Mouse (Mus musculus) T-helper 1 cell (primary cell): ENCODE data around the gene Atxn7l1.
"Not testable (repeated sequence)": the region's sequence is repeated elsewhere in the genome, so short reads cannot be mapped to it uniquely, and the experiment has no call there.

ENCODE experiments used
- in situ Hi-C: fragments of 300-600 bp; cut with MboI, MseI; formaldehyde crosslinking; loops from one replicate; pipeline ENCODE4 v1.15.1; 2025; ENCODE audit warnings: high pct_unique_total_duplicates

The Atxn7l1 gene

DNA sequence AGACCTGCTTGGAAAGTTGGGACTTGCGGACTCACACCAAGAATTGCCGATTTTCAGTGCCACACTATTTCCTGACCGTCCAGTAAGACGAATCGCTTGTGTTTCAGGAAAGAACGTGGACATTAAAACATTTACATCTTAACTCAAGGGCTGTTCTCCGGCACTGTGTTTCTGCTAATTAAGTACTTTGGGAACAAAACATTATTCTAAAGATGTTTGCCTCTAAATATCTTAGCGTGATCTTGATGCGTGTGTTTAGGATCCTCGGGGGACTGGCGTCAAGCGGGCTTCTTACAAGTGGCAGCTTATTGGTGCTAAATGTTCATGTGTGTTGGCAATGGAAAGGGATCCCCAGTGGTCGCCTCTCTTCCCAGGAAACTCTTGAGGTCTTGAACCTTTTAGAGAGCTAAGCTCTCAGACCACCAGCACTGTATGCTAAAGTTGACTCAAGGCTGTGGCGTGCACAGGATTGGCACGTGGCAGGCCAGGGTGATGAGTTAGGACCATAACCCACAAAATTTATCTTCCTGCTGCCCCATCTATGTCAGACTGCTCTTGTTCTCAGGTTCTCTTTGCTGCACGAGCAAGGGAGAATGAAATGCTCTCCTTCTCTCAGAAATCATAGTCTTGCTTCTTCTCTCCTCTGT is 2.2 kb downstream of the Atxn7l1 start:
- in situ Hi-C loops: no loop called here

DNA sequence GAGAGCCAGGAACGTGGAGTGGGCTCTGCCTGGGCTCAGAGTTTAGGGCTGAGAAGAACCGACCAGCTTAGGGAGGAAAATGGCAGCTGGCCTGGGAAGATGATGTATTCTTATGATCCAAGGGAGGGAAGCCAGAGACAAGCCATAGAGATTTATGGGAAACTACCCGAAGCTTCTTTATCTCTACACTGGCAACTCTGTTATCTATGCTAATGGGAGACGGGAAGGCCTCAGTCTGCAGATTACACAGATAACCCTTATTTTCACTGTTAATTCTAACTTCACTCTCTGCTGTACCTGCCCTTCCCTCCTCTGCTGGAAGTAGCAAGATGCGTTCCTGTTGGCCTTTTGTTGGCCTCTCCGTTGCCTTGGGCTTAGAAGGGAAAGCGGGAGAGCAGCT is 5.6 kb downstream of the Atxn7l1 start:
- in situ Hi-C loops: no loop called here

DNA sequence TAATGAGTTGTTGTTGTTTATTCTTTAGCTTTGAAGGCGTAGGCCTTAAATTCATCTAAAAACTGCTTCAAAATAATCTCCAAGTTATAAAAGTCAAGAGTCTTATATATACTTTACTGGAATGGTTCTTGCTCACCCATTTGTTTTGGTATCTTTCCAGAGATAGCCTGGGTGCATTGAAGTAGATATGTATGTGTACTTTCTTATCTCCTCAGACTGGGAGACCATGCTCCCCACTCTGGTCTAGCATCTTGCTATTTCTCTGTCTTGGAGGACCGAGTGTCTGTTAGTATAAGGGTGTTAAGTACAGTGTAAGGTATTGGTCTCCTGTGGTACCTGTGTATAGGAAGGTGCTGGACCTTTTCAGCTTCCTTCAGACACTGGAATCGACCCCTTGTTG is 6.4 kb downstream of the Atxn7l1 start:
- in situ Hi-C loops: no loop called here

DNA sequence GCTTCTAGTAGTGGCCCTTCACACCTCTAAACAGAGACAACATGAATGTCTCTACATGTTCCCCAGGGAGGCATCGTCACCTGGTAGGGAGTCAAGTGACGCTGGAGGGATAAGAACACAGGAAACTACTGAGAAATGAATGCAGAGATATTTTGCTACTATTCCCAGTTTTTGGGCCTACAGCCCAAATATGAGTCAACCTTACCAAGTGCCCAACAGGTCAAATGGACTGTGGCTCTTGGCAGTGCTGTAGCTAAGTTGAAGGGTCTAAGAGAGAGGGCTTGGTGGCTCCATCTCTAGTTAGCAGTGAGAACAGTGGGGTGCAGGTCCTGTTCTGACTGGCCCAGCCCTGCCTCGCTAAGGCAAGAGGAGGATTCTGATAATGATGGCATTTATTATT is 7.2 kb downstream of the Atxn7l1 start:
- in situ Hi-C loops: no loop called here

DNA sequence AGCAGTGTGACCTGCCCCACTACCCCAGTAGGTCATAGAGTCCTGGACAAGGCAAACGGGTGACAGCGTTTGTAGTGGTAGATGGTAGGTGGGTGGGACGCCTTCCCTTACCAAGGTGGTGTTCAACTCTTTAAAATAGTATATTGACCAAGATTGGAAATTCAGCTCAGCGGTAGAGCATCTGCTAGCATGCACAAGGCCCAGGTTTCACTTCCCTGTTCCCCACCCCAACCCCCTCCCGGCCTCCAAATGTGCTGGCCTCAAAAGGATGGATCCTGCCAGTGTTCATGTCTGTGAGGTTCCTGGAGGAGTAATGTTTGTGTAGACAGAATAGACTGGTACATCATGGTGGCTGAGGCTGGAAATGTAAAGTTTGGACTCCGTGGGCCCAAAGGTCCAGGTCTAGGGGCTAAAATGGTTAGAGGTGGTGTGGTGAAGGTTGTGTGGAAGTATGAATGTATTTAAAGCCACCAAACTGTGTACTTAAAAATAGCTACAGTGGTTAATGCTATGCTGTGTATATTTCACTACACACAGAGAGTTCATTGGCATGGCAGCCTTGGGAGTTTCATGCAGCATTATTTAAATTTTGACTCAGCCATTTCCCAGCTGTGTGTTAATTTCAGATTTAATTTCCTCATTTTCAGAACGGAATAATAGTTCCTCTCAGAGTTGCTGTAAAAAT is 9.0 kb downstream of the Atxn7l1 start:
- in situ Hi-C loops: no loop called here

DNA sequence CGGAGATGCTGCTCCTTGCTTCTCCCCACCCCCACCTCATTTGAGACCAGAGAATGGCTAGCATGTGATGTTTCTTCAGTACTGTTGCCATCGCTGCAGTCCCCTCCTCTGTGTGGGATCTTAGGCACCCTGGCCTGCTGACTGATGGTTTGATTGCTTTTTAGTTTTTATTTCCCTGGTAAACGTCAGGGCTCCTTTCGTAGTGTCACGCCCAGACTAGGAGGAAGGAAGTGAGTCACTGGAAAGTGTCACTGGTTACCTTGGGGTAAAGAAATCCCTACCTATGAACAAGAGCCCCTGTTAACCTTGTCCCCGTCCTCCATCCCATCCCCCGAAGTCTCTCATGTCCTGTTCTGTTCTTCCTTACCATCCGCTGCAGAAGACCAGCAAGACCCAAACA is 10.8 kb downstream of the Atxn7l1 start:
- in situ Hi-C loops: no loop called here

DNA sequence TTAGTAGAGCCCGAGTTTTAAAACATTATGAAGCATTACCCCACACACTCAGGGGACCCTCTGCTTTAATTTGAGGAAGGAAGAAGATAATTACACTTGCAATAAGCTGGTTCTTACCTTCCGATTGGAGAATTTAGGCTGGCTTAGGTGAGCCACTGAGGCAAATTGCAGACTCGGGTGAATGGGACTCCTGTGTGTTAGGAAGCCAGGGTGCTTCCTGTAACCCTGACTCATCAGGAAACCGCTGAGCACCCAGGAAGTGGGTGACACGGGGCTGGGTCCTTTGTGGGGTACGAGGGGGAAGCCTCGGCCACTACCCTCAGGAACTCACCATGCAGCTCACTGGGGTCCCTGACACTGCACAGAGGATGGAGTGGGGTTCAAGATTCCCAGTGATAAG is 12.9 kb downstream of the Atxn7l1 start:
- in situ Hi-C loops: no loop called here

DNA sequence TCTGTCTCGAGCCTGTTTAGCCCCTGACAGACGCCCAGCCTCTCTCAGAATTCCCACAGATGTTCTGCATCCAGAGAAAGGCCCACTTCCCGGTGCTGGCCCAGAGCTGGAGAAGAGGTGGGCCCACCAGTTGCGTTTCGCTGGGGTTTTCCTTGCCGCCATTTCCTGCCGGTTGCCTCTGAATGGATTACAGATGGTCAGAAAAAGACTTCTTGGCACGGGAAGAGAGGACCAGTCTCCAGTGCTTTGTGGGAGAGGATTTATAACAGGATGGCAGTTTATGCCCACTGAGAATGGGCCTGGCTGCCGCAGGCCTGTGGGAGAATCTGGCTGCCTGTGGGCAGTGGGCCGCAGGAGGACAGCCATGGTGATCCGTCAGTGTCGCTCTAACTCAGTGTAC is 15.0 kb downstream of the Atxn7l1 start:
- in situ Hi-C loops: no loop called here

DNA sequence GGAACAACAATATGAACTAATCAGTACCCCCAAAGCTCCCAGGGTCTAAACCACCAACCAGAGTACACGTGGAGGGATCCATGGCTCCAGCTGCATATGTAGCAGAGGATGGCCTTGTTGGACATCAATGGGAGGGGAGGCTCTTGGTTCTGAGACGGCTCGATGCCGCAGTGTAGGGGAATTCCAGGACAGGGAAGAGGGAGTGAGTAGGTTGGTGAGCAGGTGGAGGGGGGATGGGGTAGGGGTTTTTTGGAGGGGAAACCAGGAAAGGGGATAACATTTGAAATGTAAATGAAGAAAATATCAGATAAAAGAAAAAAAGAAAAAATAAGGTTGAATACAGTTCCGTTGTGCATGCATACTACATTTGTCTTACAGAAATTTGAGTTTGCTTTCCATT is 16.5 kb downstream of the Atxn7l1 start:
- in situ Hi-C loops: not testable (repeated sequence)

DNA sequence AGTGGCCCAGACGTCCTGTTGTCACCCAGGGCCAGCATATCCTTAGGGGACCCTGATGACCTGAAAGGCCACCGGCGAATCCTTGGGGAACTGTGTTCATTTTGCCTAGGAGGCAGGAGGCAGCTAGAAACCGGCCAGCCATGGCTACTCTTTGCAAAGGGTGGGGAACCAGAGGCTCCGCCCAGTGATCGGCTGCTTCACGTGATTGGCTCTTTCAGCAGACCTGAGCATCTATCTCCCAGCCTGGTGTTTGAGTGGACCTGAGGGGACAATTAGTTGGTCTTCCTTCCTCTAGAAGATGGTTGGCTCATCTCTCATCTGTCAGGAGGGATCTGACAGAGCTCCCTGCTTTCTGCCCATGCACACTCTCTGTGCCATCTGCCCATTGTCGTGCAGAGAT is 19.2 kb downstream of the Atxn7l1 start:
- in situ Hi-C loops: no loop called here

DNA sequence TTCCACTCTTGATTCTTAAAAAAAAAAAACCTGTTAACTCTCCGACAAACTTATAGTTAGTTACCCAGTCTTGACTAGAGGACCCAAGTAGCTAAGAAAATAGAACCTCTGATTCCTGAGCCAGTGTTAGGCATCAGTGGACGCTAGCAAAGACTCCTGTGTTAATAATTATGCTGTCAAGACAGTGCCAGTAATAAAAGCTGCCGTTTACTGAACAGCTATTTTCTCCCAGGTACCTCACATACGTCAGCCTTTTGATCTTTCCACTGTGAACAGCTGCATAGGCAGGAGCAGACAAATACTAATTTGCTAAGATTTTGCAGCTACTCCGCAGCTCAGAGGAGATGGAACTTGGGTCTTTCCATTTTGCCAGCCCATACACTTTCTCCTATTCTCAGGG is 20.1 kb downstream of the Atxn7l1 start:
- in situ Hi-C loops: no loop called here

DNA sequence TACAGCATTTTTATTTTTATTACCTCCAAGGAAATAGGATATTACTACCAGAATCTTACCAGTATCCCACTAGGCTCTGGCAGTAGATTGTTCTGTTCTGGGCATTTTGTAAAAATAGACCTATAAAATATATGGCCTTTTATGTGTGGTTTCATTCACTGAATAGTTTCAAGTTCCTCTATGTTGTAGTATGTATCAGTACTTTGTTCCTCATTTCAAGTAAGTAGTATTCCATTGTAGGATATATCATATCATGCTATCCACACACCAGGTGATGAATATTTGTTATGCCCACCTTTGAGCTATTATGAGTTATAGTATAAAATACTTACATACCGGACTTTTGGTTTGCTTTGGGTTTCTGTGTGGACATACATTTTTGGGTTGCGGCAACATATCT is 21.0 kb downstream of the Atxn7l1 start:
- in situ Hi-C loops: no loop called here

DNA sequence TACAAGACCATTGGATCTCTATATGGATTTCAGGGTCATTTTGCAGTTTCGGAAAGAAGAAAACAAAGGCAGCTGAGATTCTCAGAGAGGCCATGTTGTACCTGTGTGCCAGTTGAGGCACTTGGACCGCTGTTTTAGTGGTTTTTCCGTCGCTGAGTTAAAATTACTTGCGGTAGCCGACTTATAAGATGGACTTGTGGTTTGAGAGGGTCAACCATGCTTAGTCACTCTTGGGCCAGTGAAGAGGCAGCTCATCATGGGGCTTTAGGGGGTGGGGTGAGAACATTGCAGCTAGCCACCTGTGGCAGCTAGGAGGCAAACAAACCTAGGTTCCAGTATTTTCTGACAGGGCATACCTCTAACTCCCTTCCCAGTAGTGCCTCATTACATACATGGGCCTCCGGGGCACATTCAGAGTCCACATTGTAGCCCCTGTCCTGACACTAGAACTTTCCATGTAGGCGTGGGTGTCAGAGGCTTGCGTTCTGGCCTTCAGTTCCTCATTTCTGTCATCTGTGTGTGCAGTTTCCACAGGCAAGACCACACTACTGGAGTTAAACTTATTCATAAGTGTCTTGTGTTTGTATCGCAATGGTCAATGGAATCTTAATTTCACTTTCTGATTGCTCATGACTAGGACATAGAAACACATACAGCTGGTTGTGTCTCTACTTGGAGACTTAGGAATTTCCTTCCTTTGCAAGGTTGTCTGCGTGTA is 22.4 kb downstream of the Atxn7l1 start:
- in situ Hi-C loops: no loop called here

DNA sequence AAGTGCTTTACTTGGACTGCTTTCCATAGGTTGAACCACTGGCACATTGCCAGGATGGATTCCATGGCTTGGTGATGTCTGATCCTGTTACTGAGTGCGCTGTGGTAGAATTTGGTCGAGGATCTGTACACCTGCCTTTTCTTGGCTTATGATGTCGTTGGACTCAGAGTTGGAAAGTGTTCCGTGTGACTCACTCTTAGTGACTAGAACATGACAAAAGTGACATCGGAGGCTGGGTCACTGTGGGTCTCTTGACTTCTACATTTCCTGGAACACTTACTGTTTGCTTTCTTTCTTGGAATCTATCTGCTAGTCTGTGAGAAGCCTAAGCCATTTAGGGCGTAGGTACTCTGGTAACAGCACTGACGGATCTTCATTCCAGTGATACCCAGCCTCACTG is 23.3 kb downstream of the Atxn7l1 start:
- in situ Hi-C loops: no loop called here

DNA sequence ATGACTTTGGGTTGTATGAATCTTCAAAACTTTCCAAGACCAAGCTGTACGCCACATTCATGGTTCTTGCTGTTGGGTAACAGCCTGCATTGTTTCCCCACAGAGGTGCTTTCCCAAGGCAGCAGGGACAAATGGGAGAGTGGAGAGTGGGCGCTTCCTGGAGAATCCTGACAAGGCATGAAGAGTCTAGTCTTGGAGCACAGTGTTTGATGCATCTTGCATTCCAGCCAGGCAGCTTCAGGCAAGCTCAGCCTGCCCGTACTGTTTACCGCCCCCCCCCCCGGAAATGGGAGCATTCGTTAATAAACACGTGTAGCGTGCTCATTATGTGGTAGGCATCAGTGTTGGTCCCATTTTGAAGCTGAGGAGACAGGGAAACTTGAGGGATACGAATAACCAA is 25.4 kb downstream of the Atxn7l1 start:
- in situ Hi-C loops: no loop called here

DNA sequence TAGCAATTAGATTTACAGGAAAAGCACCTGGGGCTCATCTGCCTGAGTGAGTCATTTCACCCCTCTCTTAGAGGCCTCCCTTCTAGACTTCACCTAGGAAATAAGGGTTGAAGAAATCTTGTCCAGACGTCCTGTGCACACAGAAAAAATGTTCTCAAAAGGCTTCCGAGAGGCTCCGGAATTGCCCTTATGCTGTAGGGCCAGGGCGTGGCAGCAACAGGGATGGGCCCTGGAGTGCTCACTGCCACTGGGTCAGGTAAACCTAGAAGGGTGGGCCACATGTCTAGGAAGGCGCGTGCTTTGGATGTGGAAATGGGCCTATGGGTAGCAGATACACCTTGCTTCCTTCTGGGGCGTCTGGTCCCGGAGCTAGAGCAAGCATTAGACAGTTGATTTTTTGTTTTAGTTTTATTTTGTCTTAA is 26.2 kb downstream of the Atxn7l1 start:
- in situ Hi-C loops: no loop called here

DNA sequence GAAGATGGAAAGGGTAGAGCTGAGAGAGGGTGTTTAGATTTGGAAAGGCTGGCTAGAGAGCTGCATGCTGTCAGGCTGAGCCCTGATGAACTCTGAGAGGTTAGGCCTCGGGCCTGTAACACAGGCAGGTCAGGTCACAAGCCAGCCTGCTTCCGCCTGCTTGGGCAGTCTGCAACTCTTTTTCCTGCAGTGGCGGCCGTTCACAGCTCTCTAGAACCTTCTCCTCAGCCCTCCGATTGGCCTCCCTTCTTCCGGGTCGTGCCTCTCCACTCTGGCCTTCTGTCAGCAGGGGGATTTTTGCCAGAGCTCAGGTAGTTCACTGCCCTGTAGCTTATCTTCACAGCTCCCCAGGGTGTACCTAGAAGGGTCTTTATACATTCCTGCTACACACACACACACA is 26.7 kb downstream of the Atxn7l1 start:
- in situ Hi-C loops: no loop called here

DNA sequence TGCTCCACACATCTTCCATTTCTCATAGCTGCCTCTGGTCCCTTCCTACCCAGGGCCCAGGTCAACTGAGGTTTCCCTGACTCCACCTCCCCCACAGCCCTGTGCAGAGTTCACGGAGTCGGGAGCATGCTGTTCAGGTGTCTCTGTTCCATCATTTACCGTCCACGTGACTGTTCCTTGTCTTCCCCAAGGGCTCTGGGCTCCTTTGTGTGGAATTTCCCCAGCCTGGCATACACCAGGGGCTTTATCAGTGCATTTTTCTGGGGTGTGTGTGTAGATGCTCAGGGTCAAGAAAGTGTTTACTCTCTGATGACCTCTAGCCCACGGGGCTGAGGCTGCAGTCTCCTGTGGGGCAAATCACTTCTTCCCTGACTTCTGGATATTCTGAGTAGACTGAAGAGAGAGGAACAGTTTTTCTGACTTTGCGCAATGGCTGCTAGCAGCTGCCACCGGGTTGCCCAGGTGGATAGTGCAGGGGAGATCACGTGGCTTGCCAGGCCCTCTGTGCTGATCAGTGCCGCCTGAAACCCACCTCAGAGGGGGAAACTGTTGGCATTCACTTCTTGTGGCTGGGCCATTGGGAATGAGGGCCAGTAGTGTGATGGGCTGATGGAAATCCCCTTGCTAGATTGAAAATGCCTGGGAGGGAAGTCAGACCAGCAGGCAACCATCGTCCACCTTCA is 27.3 kb downstream of the Atxn7l1 start:
- in situ Hi-C loops: no loop called here

DNA sequence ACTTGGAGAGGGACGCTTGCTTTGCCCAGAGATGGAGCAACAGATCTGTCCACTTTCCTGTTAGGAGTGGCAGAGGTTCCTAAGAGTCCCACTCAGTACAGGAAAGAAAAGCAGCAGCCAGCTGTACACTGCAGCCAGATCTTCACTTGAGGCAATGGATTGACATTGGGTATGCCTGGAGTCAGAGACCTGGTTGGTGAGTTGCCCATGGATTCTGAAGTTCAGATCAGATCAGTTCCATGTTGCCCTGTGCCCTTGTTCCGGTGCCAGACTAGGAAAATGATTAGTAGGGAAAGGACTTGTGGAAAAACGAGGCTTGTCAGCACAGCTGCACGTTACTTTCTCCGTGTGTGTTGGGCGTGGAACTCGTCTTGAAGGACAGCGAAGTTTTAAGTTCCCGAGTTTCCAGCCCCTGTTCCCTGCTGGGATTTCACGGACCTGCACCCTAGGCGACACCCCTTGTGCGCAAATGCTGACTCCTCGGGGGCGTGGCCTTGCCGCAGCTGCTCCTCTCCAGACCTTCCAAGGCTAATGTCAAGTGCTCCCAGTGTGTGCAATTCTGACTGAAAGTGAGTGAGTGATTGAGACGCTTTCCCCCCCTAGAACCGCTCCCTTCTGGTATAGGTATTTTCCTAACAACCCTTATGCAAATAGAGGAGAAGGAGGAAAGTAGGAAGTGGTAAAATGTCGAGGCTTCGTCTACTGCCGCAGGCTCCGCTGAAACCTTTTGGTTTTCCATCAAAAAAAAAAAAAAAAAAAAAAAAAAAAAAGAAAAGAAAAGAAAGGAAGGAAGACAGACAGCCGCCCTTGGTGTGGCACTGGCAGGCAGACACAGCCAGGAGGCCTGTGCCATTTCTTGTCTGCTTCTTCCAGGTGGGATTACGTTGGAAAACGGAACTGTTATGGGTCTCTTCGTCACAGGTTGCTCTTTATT is 28.4 kb downstream of the Atxn7l1 start:
- in situ Hi-C loops: no loop called here

DNA sequence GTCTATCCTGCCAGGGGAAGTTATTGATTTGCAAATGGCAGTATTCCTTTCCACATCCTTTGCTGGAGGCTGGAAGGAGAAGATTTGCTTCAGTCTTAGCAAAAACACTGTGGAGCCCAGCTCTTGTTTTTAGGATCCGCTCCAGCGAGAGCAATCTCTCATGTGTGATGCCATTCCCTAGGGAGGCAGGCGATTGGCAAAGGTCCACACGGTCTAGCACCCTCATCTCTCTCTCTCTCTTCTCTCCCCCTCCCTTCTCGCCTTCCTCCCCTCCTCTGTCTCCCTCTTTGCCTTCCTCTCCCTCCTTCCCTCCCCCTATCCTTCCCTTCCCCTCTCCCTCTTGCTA is 29.0 kb downstream of the Atxn7l1 start:
- in situ Hi-C loops: no loop called here

DNA sequence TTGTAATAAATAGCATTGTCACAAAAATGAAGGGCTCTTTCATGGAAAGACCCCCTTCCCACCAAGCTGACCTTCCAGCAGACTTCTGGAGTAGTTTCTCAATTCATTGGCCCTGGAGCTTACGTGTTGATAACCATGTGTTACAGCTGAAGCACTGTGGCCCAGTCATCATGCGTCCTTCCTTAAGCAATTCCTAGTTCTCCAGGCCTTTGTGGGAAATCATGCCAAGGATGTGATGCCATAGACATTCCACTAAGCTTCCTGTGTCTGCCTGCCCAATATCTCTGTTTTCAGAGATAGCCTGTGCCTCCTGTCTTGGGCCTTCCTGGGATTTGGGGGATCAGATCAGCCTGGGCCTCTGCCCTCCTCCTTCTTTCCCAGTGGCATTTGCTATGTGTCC is 32.9 kb downstream of the Atxn7l1 start:
- in situ Hi-C loops: loop anchor here (5.0 kb wide), 1 partner anchor 102 kb away; no protein-coding TSS in a partner anchor
